Mouse (Mus musculus) midbrain, embryonic 14.5 days (tissue): ENCODE measurements at regions not wholly inside any gene's neighbourhood (a gene's known extent, or its start where the extent isn't known, plus 50 kb on each side); places are given as distances from the start of the nearest gene placed in this dataset.
"Not testable (repeated sequence)": the region's sequence is repeated elsewhere in the genome, so short reads cannot be mapped to it uniquely, and the experiment has no call there.

Experiments
- ATAC-seq: fragments of 200-750 bp; cut with Nextera tagmentation; 2 replicates; pipeline ENCODE4 v1.8.0; 2017; ENCODE audit warnings: moderate number of reproducible peaks, moderate library complexity; ENCODE audit not compliant: low FRiP score, low TSS enrichment
- DNase-seq: peaks from one replicate; pipeline ENCODE4 v3.0.0-alpha.2; 2015
- H3K27ac ChIP-seq: fragments of 300-500 bp; sonication (generic); replicated peaks from 2 replicates; pipeline ENCODE4 v1.5.1; 2014; ENCODE audit warnings: mild to moderate bottlenecking, low read depth, low read length, moderate library complexity
- H3K27me3 ChIP-seq: fragments of 300-500 bp; sonication (generic); 2 replicates; pipeline ENCODE4 v1.6.1; 2014; ENCODE audit warnings: low read length, control low read depth, mixed read lengths; ENCODE audit not compliant: control insufficient read depth, insufficient read depth
- H3K36me3 ChIP-seq: fragments of 300-500 bp; sonication (generic); 2 replicates; pipeline ENCODE4 v1.6.1; 2014; ENCODE audit warnings: low read length, control low read depth; ENCODE audit not compliant: control insufficient read depth, insufficient read depth
- H3K4me1 ChIP-seq: fragments of 300-500 bp; sonication (generic); 2 replicates; pipeline ENCODE4 v1.6.1; 2014; ENCODE audit warnings: mild to moderate bottlenecking, antibody characterized with exemption, low read length, control low read depth; ENCODE audit not compliant: control insufficient read depth, insufficient read depth
- H3K4me2 ChIP-seq: fragments of 300-500 bp; sonication (generic); 2 replicates; pipeline ENCODE4 v1.6.1; 2014; ENCODE audit warnings: mild to moderate bottlenecking, low read length, moderate library complexity
- H3K4me3 ChIP-seq: fragments of 300-500 bp; sonication (generic); replicated peaks from 2 replicates; pipeline ENCODE4 v1.5.1; 2014; ENCODE audit warnings: low read depth, low read length
- H3K9ac ChIP-seq: fragments of 300-500 bp; sonication (generic); replicated peaks from 2 replicates; pipeline ENCODE4 v1.6.1; 2014; ENCODE audit warnings: mild to moderate bottlenecking, low read length, moderate library complexity
- H3K9me3 ChIP-seq: fragments of 300-500 bp; sonication (generic); 2 replicates; pipeline ENCODE4 v1.6.1; 2016; ENCODE audit warnings: low read length, control low read depth, mixed read lengths; ENCODE audit not compliant: control insufficient read depth
- WGBS: fragments of 180-500 bp; shearing (Covaris S2); extraction: QIAGEN DNeasy Blood & Tissue Kit; methylation state at CpG from one replicate; pipeline ENCODE4 v1.1.7; 2014; 5-methylcytosine and 5-hydroxymethylcytosine counted together

DNA sequence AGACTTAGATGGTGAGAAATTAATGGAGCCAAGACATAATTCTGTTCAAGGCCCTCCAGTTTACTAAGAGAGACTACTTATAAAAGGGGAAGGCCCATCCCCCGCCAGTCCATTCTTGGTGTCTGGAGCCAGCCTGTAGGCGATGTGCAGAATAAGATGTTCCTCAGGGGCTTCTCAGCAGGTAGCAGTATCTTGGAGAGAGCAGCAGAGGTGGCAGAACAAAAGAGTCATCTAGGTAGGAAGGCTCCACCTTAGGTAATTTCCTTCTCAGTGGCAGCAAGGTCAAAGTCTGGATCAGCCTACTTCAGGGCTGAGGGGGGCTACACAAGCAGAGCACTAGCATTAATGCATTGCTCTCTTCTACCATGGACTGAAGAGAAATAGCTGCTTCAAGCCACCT lies 449.4 kb upstream of the Tbl1xr1 start:
- H3K9me3 ChIP-seq, H3K36me3 ChIP-seq, H3K27me3 ChIP-seq, H3K27ac ChIP-seq, ATAC-seq, H3K9ac ChIP-seq, H3K4me2 ChIP-seq, DNase-seq, H3K4me3 ChIP-seq, H3K4me1 ChIP-seq: not testable (repeated sequence)
- WGBS = 89% methylated on average over 2 of the region's 2 CpGs

DNA sequence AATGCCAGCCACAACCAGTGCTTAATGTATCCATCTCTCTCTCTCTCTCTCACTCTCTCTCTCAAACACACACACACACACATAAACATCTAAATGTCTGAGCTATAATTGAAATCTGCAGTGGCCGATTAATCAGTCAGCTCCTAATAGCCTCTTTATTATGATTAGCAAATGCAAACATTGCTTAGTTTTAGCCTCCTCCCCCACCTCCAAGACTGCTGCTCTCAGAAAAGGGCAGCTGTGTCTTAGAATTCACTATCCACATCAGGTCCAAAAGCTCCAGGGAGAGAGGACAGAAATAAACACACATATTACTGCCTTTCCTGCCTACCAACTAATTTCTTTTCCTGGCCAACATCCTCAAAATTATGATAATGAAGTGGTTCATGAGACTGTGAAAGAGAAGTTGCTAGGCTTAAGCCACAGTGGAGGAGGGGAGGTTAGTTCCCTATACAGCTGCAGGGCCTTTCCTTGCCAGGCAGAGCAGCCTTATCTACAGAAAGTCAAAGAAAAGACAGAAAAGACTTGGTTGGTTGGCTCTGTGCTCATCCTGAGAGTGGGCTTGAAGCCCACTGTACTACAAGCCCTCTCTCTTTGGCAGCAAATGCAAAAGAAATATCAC lies 442.7 kb upstream of the Tbl1xr1 start:
- DNase-seq (peak; percentile 71), ATAC-seq (peak; percentile 85)
- Histone ChIP-seq H3K4me2 (no peak overlapping the region), H3K36me3 (no peaks in the 10 kb centered on the region), H3K27me3 (no peaks in the 10 kb centered on the region), H3K4me3 (no peak overlapping the region), H3K9me3 (no peaks in the 10 kb centered on the region), H3K27ac (no peak overlapping the region), H3K9ac (no peak overlapping the region), H3K4me1 (0 out of 2 replicates have a peak, but pooled peaks cover 5% of the 10 kb centered on the region)
- WGBS = 40% methylated on average over 1 of the region's 1 CpGs

DNA sequence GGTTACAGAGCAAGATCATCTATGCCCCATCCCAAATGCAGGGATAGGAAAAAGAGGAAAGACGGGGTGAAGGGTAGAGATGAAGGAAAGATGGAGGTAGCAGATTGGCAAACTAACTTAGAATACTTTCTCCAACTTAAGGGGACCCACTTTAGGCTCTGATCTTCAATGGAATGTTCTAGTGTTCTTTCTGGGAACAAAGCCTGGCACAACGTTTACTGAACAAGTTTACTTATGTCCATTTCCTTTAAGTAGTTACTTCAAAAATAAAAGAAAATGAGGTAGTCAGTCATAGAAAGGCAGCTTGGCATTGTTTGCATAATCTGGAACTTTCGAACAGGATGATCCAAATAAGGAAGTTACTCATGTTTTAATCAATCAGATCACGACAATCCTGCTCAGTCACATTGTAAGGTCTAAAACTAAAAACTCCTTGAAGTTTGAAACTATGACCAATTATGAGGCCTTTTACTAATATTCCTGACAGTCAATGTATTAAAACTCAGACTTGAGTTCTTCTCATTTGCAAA lies 441.7 kb upstream of the Tbl1xr1 start:
- DNase-seq = no peak
- WGBS = 88% methylated on average over 4 of the region's 4 CpGs
- no peaks in the 10 kb centered on the region for H3K9me3 ChIP-seq
- H3K4me2 ChIP-seq = no peak overlapping the region
- 0 out of 2 replicates have a peak, but pooled peaks cover 5% of the 10 kb centered on the region for H3K4me1 ChIP-seq
- no peaks in the 10 kb centered on the region for H3K27me3 ChIP-seq
- no peak overlapping the region for H3K27ac ChIP-seq
- H3K9ac ChIP-seq = no peak overlapping the region
- H3K4me3 ChIP-seq = no peak overlapping the region
- no peak for ATAC-seq
- H3K36me3 ChIP-seq = no peaks in the 10 kb centered on the region

DNA sequence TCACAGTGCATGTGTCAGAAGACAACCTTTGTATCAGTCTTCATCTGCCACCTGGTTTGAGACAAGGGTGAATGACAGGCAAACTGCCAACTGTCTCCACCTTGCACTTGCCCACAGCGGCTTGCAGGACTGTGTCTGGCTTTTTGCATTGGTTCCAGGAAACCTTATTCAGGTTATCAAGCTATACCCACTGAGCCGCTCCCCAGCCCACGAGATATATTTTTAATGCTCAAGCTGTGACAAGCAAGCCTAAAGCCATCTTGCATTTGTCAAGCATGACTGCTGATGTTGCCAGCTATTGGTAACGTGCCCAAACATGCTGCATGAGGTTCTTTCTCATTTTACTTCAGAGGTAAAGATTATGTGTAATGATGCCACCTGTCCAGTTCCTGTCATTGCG lies 437.6 kb upstream of the Tbl1xr1 start:
- H3K27me3 ChIP-seq = no peaks in the 10 kb centered on the region
- H3K27ac ChIP-seq = no peak overlapping the region
- H3K9me3 ChIP-seq = no peaks in the 10 kb centered on the region
- no peak overlapping the region for H3K4me3 ChIP-seq
- no peaks in the 10 kb centered on the region for H3K36me3 ChIP-seq
- WGBS = 86% methylated on average over 5 of the region's 5 CpGs
- H3K4me1 ChIP-seq = 0 out of 2 replicates have a peak, but pooled peaks cover 2% of the 10 kb centered on the region
- DNase-seq = no peak
- no peak overlapping the region for H3K4me2 ChIP-seq
- no peak for ATAC-seq
- H3K9ac ChIP-seq = no peak overlapping the region

DNA sequence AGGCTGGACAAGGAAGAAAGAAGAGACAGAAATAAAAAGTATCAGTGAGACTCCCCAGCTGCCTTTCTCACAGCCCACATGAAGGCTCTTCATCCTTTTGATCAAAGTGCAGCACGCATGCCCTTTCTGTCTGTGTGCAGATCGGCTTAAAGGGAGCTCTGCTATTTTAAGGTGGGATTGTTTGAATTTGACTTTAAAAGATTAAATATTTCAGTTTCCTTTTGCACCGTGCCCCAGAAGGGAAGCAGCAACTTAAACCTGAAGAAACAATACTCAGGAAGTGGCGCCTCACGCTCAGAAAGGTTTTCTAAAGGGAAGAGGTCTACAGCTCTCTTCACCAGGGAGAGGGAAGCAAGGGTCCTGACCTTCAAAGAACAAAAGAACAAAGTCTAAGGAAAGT lies 436.9 kb upstream of the Tbl1xr1 start:
- Histone ChIP-seq H3K4me1 (no peaks in the 10 kb centered on the region), H3K9me3 (no peaks in the 10 kb centered on the region), H3K4me2 (no peak overlapping the region), H3K27ac (no peak overlapping the region), H3K4me3 (no peak overlapping the region), H3K36me3 (no peaks in the 10 kb centered on the region), H3K9ac (no peak overlapping the region), H3K27me3 (no peaks in the 10 kb centered on the region)
- DNase-seq = peak; percentile 12
- ATAC-seq = no peak
- 35% methylated on average over 5 of the region's 5 CpGs for WGBS

DNA sequence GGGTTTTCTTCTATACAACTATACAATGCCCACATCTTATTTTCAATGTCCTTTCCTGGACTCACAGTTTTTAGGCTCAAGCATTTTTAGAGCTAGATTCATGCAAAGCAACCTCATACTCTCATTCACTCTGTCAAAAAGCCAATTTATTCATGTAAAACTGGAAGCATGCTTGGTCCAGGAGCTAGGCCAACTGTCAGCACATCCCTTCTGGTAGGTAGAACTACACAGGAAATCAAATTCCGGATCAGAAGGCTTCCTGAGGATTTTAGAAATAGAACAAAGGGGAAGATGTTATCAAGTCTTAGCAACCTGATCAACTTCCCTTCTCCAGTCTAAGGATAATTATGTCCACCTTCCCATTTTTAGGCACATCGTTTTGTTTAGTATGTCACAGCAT lies 432.4 kb upstream of the Tbl1xr1 start:
- 78% methylated on average over 2 of the region's 2 CpGs for WGBS
- ATAC-seq = no peak
- no peak for DNase-seq

DNA sequence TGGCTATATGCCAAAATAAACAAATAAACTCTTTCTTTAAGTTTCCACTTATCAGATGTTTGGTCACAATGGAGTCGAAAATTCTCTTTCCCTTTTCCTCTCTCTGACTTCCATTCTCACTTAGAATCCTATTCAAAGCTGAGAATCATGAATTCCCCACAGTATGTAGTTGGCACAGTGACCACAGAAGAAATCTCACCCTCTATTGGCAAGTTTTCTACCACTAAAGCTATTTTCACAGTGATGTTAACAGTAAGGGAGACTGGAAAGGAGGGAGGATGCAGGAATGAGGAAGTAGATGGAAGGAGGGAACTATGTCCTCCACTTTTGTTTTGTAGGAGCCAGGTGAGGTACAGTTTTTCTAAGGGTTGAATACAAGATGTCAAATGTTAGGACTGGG lies 431.2 kb upstream of the Tbl1xr1 start:
- Histone ChIP-seq H3K4me2 (no peak overlapping the region), H3K9ac (no peak overlapping the region), H3K27me3 (no peaks in the 10 kb centered on the region), H3K36me3 (no peaks in the 10 kb centered on the region), H3K27ac (no peak overlapping the region), H3K9me3 (no peaks in the 10 kb centered on the region), H3K4me3 (no peak overlapping the region), H3K4me1 (no peaks in the 10 kb centered on the region)
- WGBS = 79% methylated on average over 1 of the region's 1 CpGs
- ATAC-seq = no peak
- DNase-seq = no peak

More for the DNA sequence above, 432.4 kb upstream of the Tbl1xr1 start:
- Histone ChIP-seq H3K4me1 (no peaks in the 10 kb centered on the region), H3K27me3 (no peaks in the 10 kb centered on the region), H3K4me3 (no peak overlapping the region), H3K36me3 (no peaks in the 10 kb centered on the region), H3K9me3 (no peaks in the 10 kb centered on the region), H3K9ac (no peak overlapping the region), H3K27ac (no peak overlapping the region), H3K4me2 (no peak overlapping the region)

DNA sequence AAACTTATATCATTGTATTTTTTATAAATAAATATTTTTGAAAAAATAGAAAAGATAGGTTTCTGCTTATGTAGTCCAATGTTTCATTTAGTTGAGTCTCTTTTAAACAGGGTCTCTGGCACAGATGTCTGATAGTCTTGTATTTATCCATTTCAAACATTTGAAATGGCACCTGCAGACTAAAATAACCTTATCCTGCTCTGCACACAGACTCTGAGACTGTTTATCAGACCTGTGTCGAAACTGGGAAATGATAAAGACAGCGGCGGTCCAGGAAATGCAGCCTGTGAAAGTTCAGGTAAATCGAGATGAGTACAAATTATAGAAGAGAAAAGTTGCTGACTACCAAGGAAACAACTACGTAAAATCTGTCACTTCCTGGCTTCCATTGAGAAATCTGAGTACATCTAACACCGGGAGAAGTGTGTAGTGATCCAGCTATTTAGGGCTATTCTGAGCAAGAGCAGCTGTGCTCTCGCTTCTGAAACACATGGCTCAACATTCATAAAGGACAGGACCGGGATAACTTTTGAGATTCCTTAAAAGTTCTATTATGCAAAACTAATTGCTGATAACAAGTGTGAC lies 426.5 kb upstream of the Tbl1xr1 start:
- Histone ChIP-seq H3K4me2 (no peak overlapping the region), H3K4me1 (no peaks in the 10 kb centered on the region), H3K27me3 (no peaks in the 10 kb centered on the region), H3K9me3 (no peaks in the 10 kb centered on the region), H3K9ac (no peak overlapping the region), H3K4me3 (no peak overlapping the region), H3K36me3 (no peaks in the 10 kb centered on the region), H3K27ac (no peak overlapping the region)
- WGBS = 86% methylated on average over 8 of the region's 8 CpGs
- ATAC-seq (no peak), DNase-seq (no peak)

DNA sequence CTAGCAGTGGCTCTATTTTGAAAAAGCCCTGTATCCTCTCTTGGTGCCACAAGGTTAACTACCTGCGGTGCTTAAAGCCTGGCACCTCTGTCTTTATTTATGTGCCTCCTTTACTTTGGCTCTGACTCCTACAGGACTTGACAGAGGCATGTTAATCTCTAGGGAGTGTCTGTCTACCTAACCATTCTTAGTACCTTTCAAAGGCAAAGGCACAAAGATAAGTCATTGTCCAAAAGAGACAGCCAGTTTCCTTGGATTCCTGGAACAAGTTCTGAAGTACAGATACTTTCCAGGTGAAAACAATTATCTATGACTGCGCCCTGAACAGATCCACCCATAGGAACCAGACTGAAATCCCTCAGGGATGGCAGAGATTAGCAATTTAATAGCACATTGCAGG lies 421.2 kb upstream of the Tbl1xr1 start:
- Histone ChIP-seq H3K27ac (no peak overlapping the region), H3K4me1 (no peaks in the 10 kb centered on the region), H3K36me3 (no peaks in the 10 kb centered on the region), H3K9me3 (no peaks in the 10 kb centered on the region; the same call in 1 of the 2 replicates), H3K27me3 (no peaks in the 10 kb centered on the region), H3K9ac (no peak overlapping the region), H3K4me2 (no peak overlapping the region), H3K4me3 (no peak overlapping the region)
- DNase-seq (no peak), ATAC-seq (no peak)
- 92% methylated on average over 2 of the region's 2 CpGs for WGBS
